Mouse (Mus musculus) frontal cortex, adult 2 months (tissue): ENCODE measurements around the gene 1700014D04Rik. TPM values are rescaled to one million over a fixed set of nuclear protein-coding genes. Genes with fewer than 3 reads are reported as not detected.
"Not testable (repeated sequence)": the region's sequence is repeated elsewhere in the genome, so short reads cannot be mapped to it uniquely, and the experiment has no call there.

Source experiments
- DNase-seq, 2 experiments: peaks; one replicate each; pipeline ENCODE4 v3.0.0; 2022; ENCODE audit warnings: low spot score in 1 of 2; ENCODE audit errors: extremely low spot score in 1 of 2
- polyA plus RNA-seq: library from polyadenylated mRNA; depleted of rRNA; stranded (reverse); fragments of >200 nt; gene quantifications from 2 replicates; pipeline ENCODE4 v1.2.3, GENCODE M21; 2012; rRNA removed

Gene 1700014D04Rik
- 0.46 and 0.62 TPM in 2 replicates for polyA plus RNA-seq

GRCm38 (mm10) chr13:59746711-59747110 is at the start of gene 1700014D04Rik:
Gene 1700014D04Rik, minus strand, starts transcription at chr13:59746752.
- DNase-seq, result peak; percentile 50 to 83

- no peak for DNase-seq
Measured at GRCm38 (mm10) chr13:59795807-59796465, 49.4 kb upstream of the 1700014D04Rik start.

- DNase-seq, result no peak
Measured at GRCm38 (mm10) chr13:59794786-59795185, 48.2 kb upstream of the 1700014D04Rik start.

GRCm38 (mm10) chr13:59782145-59782544 is 35.6 kb upstream of the 1700014D04Rik start, which contains the start of gene Gm49354:
Gene Gm49354, minus strand, starts transcription at chr13:59782245.
- DNase-seq, result no peak

GRCm38 (mm10) chr13:59779744-59780264 is 33.3 kb upstream of the 1700014D04Rik start:
- not testable (repeated sequence) for DNase-seq

- DNase-seq, result no peak
Measured at GRCm38 (mm10) chr13:59779213-59779612, 32.7 kb upstream of the 1700014D04Rik start.

GRCm38 (mm10) chr13:59775168-59775567 is 28.6 kb upstream of the 1700014D04Rik start:
- no peak for DNase-seq

GRCm38 (mm10) chr13:59771257-59771656 is 24.7 kb upstream of the 1700014D04Rik start:
- peak; percentile 41 to 68 for DNase-seq

- peak in 1 of 2 experiments; percentile 34 for DNase-seq
Measured at GRCm38 (mm10) chr13:59770847-59771246, 24.3 kb upstream of the 1700014D04Rik start.

- DNase-seq, result peak; percentile 83 to 86
Measured at GRCm38 (mm10) chr13:59770164-59770562, 23.6 kb upstream of the 1700014D04Rik start.

- peak; percentile 98 to 99 for DNase-seq
Measured at GRCm38 (mm10) chr13:59769296-59770163, 23.0 kb upstream of the 1700014D04Rik start, which contains the start of gene Isca1. Gene Isca1, minus strand, starts transcription at chr13:59769810.

- peak in 1 of 2 experiments; percentile 20 for DNase-seq
Measured at GRCm38 (mm10) chr13:59768531-59768930, 22.0 kb upstream of the 1700014D04Rik start.

GRCm38 (mm10) chr13:59766786-59767515 is 20.4 kb upstream of the 1700014D04Rik start:
- DNase-seq, result no peak

- DNase-seq, result no peak
Measured at GRCm38 (mm10) chr13:59762791-59763190, 16.2 kb upstream of the 1700014D04Rik start.

- DNase-seq, result no peak
Measured at GRCm38 (mm10) chr13:59756906-59757305, 10.4 kb upstream of the 1700014D04Rik start.

GRCm38 (mm10) chr13:59750310-59750709 is 3.8 kb upstream of the 1700014D04Rik start:
- DNase-seq, result no peak

GRCm38 (mm10) chr13:59746164-59746563 is 388 bp downstream of the 1700014D04Rik start:
- DNase-seq, result no peak

- DNase-seq, result peak in 1 of 2 experiments; percentile 57
Measured at GRCm38 (mm10) chr13:59745462-59745861, 1.1 kb downstream of the 1700014D04Rik start.

GRCm38 (mm10) chr13:59741697-59742096 is 4.9 kb downstream of the 1700014D04Rik start:
- no peak for DNase-seq

- DNase-seq, result no peak
Measured at GRCm38 (mm10) chr13:59741096-59741495, 5.5 kb downstream of the 1700014D04Rik start.
